Mouse (Mus musculus) forebrain, embryonic 12.5 days (tissue): ENCODE data around the gene Syngap1. TPM values are rescaled to one million over a fixed set of nuclear protein-coding genes. Genes with fewer than 3 reads are reported as not detected.
"Not testable (repeated sequence)": the region's sequence is repeated elsewhere in the genome, so short reads cannot be mapped to it uniquely, and the experiment has no call there.

Experiments
- ATAC-seq: fragments of 200-750 bp; cut with Nextera tagmentation; 2 replicates; pipeline ENCODE4 v1.8.0; 2017; ENCODE audit warnings: moderate TSS enrichment; ENCODE audit not compliant: low FRiP score
- H3K27ac ChIP-seq: fragments of 300-500 bp; sonication (generic); 2 replicates; pipeline ENCODE4 v1.5.1; 2016; ENCODE audit warnings: mild to moderate bottlenecking
- H3K27me3 ChIP-seq: fragments of 300-500 bp; sonication (generic); 2 replicates; pipeline ENCODE4 v1.6.1; 2016; ENCODE audit warnings: mild to moderate bottlenecking
- H3K36me3 ChIP-seq: fragments of 300-500 bp; sonication (generic); replicated peaks from 2 replicates; pipeline ENCODE4 v1.6.1; 2016; ENCODE audit warnings: mild to moderate bottlenecking
- H3K4me1 ChIP-seq: fragments of 300-500 bp; sonication (generic); 2 replicates; pipeline ENCODE4 v1.6.1; 2016
- H3K4me2 ChIP-seq: fragments of 300-500 bp; sonication (generic); 2 replicates; pipeline ENCODE4 v1.6.1; 2016; ENCODE audit warnings: mild to moderate bottlenecking, moderate library complexity
- H3K4me3 ChIP-seq: fragments of 300-500 bp; sonication (generic); replicated peaks from 2 replicates; pipeline ENCODE4 v1.5.1; 2016; ENCODE audit warnings: mild to moderate bottlenecking
- H3K9ac ChIP-seq: fragments of 300-500 bp; sonication (generic); 2 replicates; pipeline ENCODE4 v1.6.1; 2016; ENCODE audit warnings: mild to moderate bottlenecking
- H3K9me3 ChIP-seq: fragments of 300-500 bp; sonication (generic); 2 replicates; pipeline ENCODE4 v1.6.1; 2016
- WGBS: fragments of 180-500 bp; shearing (Covaris S2); methylation state at CpG from one replicate; pipeline ENCODE4 v1.1.7; 2016; 5-methylcytosine and 5-hydroxymethylcytosine counted together
- polyA plus RNA-seq: library from polyadenylated mRNA; unstranded; fragments of >200 nt; fragmentation: Nextera tagmentation; extraction: Ambion mirVana; gene quantifications from 2 replicates; pipeline ENCODE4 v1.2.1, GENCODE M21; 2016

Gene Syngap1
- polyA plus RNA-seq, 1 experiment from 2014 or later = 3.9 TPM

GRCm38 (mm10) chr17:26967477-26967876, 26.4 kb downstream of the Syngap1 start:
- ATAC-seq = no peak
- WGBS = 89% methylated on average over 6 of the region's 6 CpGs
- H3K36me3 ChIP-seq = peaks cover 66% of the 10 kb centered on the region

GRCm38 (mm10) chr17:26968200-26968611, 27.2 kb downstream of the Syngap1 start:
- Histone ChIP-seq H3K4me1 (peaks cover 18% of the 10 kb centered on the region), H3K9me3 (no peaks in the 10 kb centered on the region), H3K4me2 (no peak overlapping the region), H3K4me3 (no peak overlapping the region), H3K9ac (no peak overlapping the region), H3K36me3 (peaks cover 58% of the 10 kb centered on the region), H3K27ac (no peak overlapping the region), H3K27me3 (no peaks in the 10 kb centered on the region)
- WGBS = 77% methylated on average over 6 of the region's 6 CpGs
- no peak for ATAC-seq

More at GRCm38 (mm10) chr17:26967477-26967876, 26.4 kb downstream of the Syngap1 start:
- Histone ChIP-seq H3K27me3 (no peaks in the 10 kb centered on the region), H3K4me1 (peaks cover 16% of the 10 kb centered on the region), H3K9ac (no peak overlapping the region), H3K4me3 (no peak overlapping the region), H3K27ac (no peak overlapping the region), H3K9me3 (no peaks in the 10 kb centered on the region), H3K4me2 (no peak overlapping the region)

GRCm38 (mm10) chr17:26969257-26969656, 28.2 kb downstream of the Syngap1 start:
- Histone ChIP-seq H3K4me1 (peaks cover 26% of the 10 kb centered on the region), H3K9me3 (no peaks in the 10 kb centered on the region), H3K9ac (no peak overlapping the region), H3K4me2 (no peak overlapping the region), H3K27ac (no peak overlapping the region), H3K27me3 (no peaks in the 10 kb centered on the region), H3K36me3 (peaks cover 50% of the 10 kb centered on the region), H3K4me3 (no peak overlapping the region)
- no peak for ATAC-seq
- WGBS = 89% methylated on average over 6 of the region's 6 CpGs

GRCm38 (mm10) chr17:26970221-26970620, 29.2 kb downstream of the Syngap1 start:
- no peak for ATAC-seq
- H3K27ac ChIP-seq = no peak overlapping the region
- H3K4me3 ChIP-seq = no peak overlapping the region
- H3K4me1 ChIP-seq = peaks cover 34% of the 10 kb centered on the region
- H3K4me2 ChIP-seq = no peak overlapping the region
- H3K36me3 ChIP-seq = peaks cover 49% of the 10 kb centered on the region
- H3K9me3 ChIP-seq = no peaks in the 10 kb centered on the region
- H3K27me3 ChIP-seq = no peaks in the 10 kb centered on the region
- H3K9ac ChIP-seq = no peak overlapping the region
- 82% methylated on average over 12 of the region's 12 CpGs for WGBS

GRCm38 (mm10) chr17:26971247-26971905, 30.3 kb downstream of the Syngap1 start:
- peaks cover 49% of the 10 kb centered on the region for H3K36me3 ChIP-seq
- 66% methylated on average over 8 of the region's 8 CpGs for WGBS
- H3K27me3 ChIP-seq = no peaks in the 10 kb centered on the region
- no peak overlapping the region for H3K27ac ChIP-seq
- peak overlapping the region; percentile 17 for H3K9ac ChIP-seq
- no peak for ATAC-seq
- H3K4me2 ChIP-seq = peak overlapping the region; percentile 98
- H3K9me3 ChIP-seq = no peaks in the 10 kb centered on the region
- H3K4me1 ChIP-seq = peaks cover 45% of the 10 kb centered on the region
- no peak overlapping the region for H3K4me3 ChIP-seq

- H3K4me2 ChIP-seq = peak overlapping the region; percentile 98
- no peak for ATAC-seq
- H3K9ac ChIP-seq = peak overlapping the region; percentile 89
- H3K9me3 ChIP-seq = no peaks in the 10 kb centered on the region
- 15% methylated on average over 3 of the region's 3 CpGs for WGBS
- peak overlapping the region; percentile 88 for H3K4me3 ChIP-seq
- H3K36me3 ChIP-seq = peaks cover 49% of the 10 kb centered on the region
- H3K27ac ChIP-seq = no peak overlapping the region
- H3K4me1 ChIP-seq = peaks cover 49% of the 10 kb centered on the region
- H3K27me3 ChIP-seq = no peaks in the 10 kb centered on the region
Measured at GRCm38 (mm10) chr17:26972107-26972506, 31.1 kb downstream of the Syngap1 start.

GRCm38 (mm10) chr17:26972703-26973574, 31.9 kb downstream of the Syngap1 start, which contains the start of gene Zbtb9:
TSS of gene Zbtb9 (plus strand) at chr17:26973167.
- peaks cover 49% of the 10 kb centered on the region for H3K4me1 ChIP-seq
- H3K9ac ChIP-seq = peak within 1 kb of the TSS; percentile 89
- no peaks in the 10 kb centered on the region for H3K27me3 ChIP-seq
- WGBS = under 1% methylated on average over 75 of the region's 75 CpGs
- H3K4me3 ChIP-seq = peak within 1 kb of the TSS; percentile 88
- ATAC-seq = peak; percentile 99
- no peaks in the 10 kb centered on the region for H3K9me3 ChIP-seq
- peak within 1 kb of the TSS; percentile 98 for H3K4me2 ChIP-seq
- H3K36me3 ChIP-seq = peaks cover 47% of the 10 kb centered on the region
- H3K27ac ChIP-seq = peak within 1 kb of the TSS; percentile 83

- H3K4me3 ChIP-seq = 0 out of 2 replicates have a peak overlapping the region, but pooled peaks have one; percentile 88
- 93% methylated on average over 15 of the region's 15 CpGs for WGBS
- H3K4me1 ChIP-seq = peaks cover 49% of the 10 kb centered on the region
- no peak overlapping the region for H3K27ac ChIP-seq
- peak overlapping the region; percentile 98; the same call in 1 of the 2 replicates for H3K4me2 ChIP-seq
- H3K36me3 ChIP-seq = peaks cover 58% of the 10 kb centered on the region
- H3K27me3 ChIP-seq = no peaks in the 10 kb centered on the region
- H3K9ac ChIP-seq = 0 out of 2 replicates have a peak overlapping the region, but pooled peaks have one; percentile 89
- no peak for ATAC-seq
- no peaks in the 10 kb centered on the region for H3K9me3 ChIP-seq
Measured at GRCm38 (mm10) chr17:26974547-26974946, 33.5 kb downstream of the Syngap1 start.

GRCm38 (mm10) chr17:26975415-26975814, 34.4 kb downstream of the Syngap1 start:
- Histone ChIP-seq H3K4me1 (peaks cover 49% of the 10 kb centered on the region), H3K36me3 (peaks cover 61% of the 10 kb centered on the region)
- no peak for ATAC-seq

GRCm38 (mm10) chr17:26977354-26977753, 36.3 kb downstream of the Syngap1 start:
- ATAC-seq, H3K4me2 ChIP-seq, H3K27me3 ChIP-seq, H3K27ac ChIP-seq, H3K4me3 ChIP-seq, H3K9ac ChIP-seq, H3K9me3 ChIP-seq: not testable (repeated sequence)
- Histone ChIP-seq H3K36me3 (peaks cover 57% of the 10 kb centered on the region), H3K4me1 (peaks cover 35% of the 10 kb centered on the region)
- 94% methylated on average over 6 of the region's 6 CpGs for WGBS

More at GRCm38 (mm10) chr17:26975415-26975814, 34.4 kb downstream of the Syngap1 start:
- no peak overlapping the region for H3K4me2 ChIP-seq
- no peaks in the 10 kb centered on the region for H3K27me3 ChIP-seq
- H3K4me3 ChIP-seq = no peak overlapping the region
- H3K9me3 ChIP-seq = no peaks in the 10 kb centered on the region
- H3K27ac ChIP-seq = no peak overlapping the region
- no peak overlapping the region for H3K9ac ChIP-seq

- Histone ChIP-seq H3K27ac (no peak overlapping the region), H3K4me2 (no peak overlapping the region), H3K36me3 (peaks cover 56% of the 10 kb centered on the region), H3K9ac (no peak overlapping the region), H3K27me3 (no peaks in the 10 kb centered on the region), H3K9me3 (no peaks in the 10 kb centered on the region), H3K4me1 (peaks cover 22% of the 10 kb centered on the region), H3K4me3 (no peak overlapping the region)
- 66% methylated on average over 2 of the region's 2 CpGs for WGBS
- no peak for ATAC-seq
Measured at GRCm38 (mm10) chr17:26979426-26979825, 38.4 kb downstream of the Syngap1 start.

GRCm38 (mm10) chr17:26981050-26981449, 40.0 kb downstream of the Syngap1 start:
- Histone ChIP-seq H3K4me3 (no peak overlapping the region), H3K27me3 (no peaks in the 10 kb centered on the region), H3K27ac (no peak overlapping the region), H3K4me2 (no peak overlapping the region), H3K9ac (no peak overlapping the region), H3K4me1 (peaks cover 8% of the 10 kb centered on the region; the same call in 1 of the 2 replicates), H3K9me3 (no peaks in the 10 kb centered on the region), H3K36me3 (peaks cover 40% of the 10 kb centered on the region)
- 73% methylated on average over 2 of the region's 2 CpGs for WGBS
- ATAC-seq = no peak
